Mouse (Mus musculus) embryo, embryonic 11 days (tissue): ENCODE results near the gene Ccdc121.
"Not testable (repeated sequence)": the region's sequence is repeated elsewhere in the genome, so short reads cannot be mapped to it uniquely, and the experiment has no call there.

Source experiments
- DNase-seq: peaks from one replicate; pipeline ENCODE4 v3.0.0-alpha.2; 2015

The Ccdc121 gene

DNA sequence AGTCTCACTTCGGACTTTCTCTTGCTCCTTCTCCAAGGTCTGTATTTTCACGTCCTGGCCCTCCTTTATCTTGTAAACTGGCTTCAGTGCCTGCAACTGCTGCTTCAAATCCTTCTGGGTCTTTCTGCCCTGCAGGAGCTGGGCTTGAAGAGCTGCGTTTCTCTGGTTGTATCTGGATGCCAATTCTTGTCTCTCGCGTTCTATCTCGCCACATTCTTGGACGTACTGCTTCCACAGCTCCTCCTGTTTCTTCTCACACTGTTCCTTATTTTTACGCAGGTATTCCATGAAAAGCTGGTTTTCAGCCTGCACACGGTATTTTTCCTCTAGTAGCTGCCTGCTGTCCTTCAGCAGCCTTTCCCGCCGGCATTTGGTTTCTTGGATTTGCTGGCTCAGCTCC lies 396 bp downstream of the Ccdc121 start:
- not testable (repeated sequence) for DNase-seq

DNA sequence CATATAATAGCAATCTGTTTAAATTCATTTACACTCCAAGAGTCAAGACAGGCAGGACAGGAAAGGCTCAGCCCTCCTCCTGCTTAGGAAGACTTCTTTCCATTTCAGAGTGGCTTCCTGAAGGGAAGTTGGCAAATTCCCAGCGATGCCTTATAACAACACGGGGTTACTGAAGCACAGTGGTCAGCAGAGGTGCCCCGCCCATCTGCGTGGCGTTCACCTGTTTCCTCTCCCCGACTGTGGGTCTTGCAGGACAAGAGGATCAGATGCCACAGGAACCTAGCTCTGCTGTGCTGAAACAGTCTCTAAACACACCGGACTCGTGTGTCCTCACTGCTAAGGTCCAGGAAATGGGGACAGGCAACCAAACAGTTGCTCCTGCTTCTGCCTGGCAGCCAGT lies 5.9 kb downstream of the Ccdc121 start:
- DNase-seq = no peak

DNA sequence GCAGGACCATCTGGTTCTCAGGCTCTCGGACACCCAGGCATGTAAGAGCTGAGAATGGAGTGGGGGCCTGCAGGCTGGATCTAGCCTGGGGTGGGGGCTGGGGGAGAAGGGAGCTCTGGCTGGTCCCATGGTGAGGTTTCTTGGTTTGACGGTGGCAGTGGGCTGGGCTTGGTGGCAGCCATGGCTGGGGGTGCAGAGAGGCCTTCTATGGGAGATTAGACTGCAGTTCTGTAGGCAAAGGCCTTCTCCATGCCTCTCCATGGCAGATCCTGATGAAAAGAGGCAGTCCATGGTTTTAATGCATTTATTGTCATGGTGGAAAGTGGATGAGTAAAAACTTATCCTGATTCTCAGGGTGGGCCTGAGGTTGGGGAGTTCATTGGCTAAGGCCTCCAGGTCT lies 7.8 kb downstream of the Ccdc121 start:
- DNase-seq = no peak

DNA sequence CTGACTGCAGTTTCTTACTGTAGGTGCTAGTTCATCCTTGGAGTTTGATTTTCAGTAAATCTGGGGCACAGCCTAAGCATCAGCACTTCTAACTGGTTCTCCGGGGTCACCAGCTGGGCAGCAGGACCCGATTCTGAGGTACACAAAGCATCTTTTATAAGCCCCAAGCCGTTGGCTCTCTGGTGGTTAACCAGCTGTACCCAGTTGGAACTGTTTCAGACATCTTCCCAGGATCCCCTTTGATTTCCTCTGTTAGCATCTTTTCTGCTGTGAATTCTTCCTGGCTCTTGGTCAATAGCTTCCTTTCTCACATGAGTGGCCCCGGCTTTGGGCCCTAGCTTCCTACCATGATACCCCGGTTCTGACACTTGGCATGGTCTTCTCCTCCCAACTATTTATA lies 26.6 kb downstream of the Ccdc121 start:
- DNase-seq = no peak

DNA sequence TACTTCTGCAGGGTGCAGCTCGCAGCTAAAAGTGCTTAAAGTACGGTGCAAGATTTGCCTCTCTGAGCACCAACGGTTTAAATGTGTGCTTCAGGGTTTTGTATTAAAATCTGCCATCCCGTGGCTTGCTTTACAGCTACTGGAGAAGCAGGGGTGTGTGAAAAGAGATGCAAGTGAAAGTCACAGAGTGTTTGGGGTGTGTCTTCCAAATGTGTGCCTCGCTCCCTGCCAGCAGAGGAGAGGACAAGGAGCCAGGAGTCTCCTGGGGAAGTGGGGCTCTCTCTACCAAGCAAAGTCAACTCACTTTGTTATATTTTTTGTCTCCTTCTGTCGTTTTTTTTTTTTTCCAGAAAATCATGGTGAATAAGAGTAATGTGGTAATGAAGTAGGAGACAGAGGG lies 34.7 kb downstream of the Ccdc121 start:
- DNase-seq = no peak

DNA sequence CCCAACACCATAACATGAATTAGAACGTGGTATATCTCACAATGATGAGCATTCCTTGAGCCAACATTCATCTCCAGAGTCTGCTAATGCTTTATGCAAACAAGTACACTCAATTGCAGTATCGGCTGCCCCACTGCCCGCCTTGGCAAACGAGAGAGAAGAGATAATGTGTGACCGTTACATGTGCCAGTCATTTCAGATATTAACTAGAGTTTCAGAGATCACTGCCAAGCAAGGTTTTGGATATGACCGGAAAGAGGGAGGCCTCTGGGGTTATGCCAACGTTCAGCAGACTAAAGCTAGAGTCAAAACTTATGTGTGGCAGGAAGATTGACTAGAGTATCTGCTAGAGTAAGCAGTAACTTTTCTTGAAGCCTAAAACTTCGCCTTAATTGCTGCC lies 35.1 kb downstream of the Ccdc121 start:
- DNase-seq = no peak

DNA sequence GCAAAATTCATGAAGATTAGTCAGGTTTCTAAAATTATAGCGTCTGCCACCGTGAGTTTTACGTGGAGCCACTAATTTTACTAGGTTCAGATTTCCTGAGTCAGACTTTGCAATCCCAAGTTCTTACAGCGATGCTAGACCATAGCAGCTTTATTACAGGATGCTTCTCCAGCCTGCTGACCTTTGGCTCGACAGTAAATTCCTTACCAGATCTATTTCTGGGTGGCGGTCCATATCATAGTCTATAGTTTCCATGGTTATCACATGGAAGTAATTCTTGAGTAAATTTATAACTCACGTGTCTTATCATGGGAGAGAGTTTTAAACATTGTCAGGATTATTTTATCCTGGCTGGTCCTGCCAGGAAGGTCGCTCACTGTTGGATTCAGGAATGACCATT lies 41.8 kb downstream of the Ccdc121 start:
- no peak for DNase-seq

DNA sequence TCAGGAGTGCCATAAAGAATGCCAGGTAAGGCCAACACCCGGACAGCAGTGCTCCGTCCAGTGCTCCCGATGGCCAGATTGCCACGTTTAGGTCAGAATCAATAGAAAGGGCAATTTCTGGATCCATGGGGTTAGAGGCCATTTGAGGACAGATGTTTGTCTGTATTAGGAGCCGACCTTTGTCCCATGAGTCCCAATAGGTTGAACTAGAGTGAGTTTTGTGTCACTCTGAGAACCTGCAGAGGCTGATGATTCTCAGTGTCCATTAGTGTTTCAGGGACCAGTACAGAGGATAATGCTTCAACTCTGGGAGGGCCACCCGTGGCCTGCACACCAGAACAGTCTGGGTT lies 44.0 kb downstream of the Ccdc121 start:
- DNase-seq = no peak

DNA sequence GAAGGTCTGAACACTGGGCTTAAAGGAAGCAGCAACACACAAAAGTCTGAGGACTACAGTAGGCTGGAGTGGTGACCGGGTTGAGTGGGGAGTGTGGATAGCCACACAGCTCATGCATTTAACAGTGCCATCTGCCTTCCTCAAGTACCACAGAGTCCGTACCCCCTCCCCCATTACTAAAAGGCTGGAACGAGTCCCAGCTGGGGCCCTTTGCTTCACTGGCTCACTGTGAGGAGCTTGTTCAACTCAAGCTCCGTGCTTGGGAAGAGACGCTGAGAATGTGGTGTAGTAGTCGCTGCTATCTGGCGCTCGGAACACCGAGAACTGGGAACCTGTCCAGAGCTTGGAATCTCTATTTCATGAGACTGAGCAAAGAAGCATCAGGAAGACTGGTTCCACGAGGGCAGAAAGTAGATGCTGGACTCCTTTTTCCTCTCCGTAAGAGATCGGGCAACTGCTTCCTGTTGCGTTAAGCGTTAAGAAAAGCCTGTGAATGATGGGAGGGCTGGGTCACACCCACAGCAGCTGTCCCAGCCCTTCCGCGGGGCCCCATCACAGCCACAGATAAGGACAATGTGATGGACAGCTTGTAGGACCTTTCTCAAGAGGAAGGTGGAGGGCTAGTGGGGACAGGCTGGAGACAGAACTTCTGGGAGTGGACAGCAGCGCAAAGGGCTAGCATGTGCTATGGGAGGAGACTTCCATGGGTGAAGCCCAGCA lies 44.5 kb downstream of the Ccdc121 start:
- DNase-seq = no peak

DNA sequence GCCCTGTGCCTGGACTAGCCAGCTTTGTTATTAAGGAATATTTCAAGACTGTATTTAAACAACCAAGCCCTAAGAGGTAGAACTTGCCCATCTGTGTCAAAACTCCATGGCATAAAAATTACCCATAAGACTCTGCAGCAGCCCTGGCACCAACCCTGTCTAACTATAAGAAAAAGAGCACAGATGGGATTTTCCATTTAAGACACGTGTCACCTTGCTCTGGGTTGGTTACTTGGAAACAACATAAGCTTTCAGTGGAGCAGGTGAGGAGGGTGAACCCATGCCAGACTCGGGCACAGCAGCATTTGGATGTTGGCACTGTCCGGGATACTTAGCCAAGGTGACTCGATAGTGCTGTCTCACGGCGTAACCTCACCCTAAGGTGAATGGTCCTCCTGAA lies 45.2 kb downstream of the Ccdc121 start:
- no peak for DNase-seq

DNA sequence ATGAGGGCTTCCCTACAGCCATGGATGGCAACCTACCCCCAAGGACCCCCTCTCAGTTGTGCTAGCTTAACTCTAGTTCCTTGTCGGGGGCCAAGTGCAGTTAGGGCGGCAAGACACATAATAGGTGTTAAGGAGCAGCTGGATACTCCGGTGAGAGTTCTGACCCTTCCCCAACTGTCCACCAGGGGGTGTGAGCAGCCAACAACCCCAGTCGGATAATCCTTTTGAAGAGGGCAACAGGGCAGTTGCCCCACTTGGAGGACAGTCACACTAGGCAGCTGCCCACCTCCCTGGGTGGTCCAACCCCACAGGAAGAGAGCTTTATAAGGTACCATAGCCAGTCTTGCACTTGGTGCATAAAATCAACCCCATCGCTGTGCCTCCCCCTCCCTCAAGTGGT lies 46.2 kb downstream of the Ccdc121 start:
- peak; percentile 14 for DNase-seq

DNA sequence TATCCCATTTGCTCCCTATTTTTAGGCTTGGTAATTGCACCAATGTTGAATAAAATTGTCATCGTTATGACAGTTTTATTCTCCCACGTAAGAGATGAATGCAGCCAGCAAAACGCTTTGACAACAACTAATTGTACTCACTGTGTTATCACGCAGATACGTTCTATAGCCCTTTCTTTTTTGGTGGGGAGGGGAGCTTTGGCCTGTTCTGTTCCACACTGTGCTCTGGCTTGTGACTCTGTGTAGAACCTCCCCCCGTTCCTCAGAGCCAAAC lies 48.4 kb downstream of the Ccdc121 start:
- DNase-seq = no peak

DNA sequence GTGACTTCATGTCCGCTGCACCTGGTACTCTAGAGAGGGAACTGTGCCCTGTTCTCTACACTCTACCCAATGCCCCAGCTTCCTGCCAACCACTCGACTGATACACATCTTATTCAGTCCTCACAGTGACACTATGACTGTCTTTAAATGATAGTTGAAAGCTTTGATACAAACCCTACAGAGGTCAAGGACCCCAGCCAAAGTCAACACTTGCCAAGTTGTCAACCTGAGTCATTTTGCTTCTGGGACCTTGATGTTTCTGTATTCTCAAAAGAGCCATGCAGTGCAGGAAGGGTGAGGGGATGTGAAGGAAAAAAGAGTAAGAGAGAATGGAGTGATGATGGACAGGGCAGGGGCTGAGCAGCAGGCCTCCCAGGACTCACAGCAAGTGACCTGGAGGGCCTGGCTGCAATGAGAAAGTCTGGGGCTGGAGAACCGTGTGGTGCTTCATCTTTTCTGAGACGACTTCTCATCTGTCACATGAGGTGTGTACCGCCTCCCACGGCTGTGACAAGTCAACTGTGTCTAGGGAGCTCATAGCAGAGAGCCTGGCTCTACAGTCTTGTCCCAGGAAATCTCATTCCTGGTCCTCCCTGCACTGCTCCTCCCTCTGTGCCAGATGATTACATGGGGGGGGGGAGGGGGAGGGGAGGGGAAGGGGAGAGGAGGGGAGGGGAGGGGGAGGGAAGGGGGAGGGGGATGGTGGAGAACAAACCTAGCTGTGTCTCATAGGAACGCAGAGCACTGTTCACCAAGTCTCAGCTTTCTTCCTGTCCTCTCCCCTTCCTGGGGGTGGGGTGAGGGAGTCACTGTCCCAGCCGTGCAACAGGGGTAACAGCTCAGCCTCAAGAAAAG lies 49.0 kb downstream of the Ccdc121 start:
- DNase-seq = no peak

DNA sequence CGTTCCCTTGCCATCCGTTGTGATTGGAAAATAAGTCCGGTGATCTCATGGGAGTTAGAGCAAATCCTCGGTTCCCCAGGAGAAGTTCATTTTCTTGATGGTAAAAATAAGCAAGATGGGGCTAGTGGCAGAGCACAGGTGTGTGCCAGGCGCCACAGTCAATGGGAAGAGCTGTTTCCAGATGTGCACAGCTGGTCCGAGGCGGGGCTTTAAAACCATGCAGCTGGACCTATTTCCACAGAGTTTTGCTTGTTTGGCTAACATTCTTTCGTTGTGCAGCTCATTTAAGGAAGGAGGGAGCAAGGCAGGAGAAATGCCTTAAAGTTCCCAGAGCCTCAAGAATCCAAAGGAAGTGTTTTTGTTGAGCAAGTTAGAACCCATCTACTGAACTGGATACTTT lies 49.8 kb downstream of the Ccdc121 start:
- DNase-seq = no peak

DNA sequence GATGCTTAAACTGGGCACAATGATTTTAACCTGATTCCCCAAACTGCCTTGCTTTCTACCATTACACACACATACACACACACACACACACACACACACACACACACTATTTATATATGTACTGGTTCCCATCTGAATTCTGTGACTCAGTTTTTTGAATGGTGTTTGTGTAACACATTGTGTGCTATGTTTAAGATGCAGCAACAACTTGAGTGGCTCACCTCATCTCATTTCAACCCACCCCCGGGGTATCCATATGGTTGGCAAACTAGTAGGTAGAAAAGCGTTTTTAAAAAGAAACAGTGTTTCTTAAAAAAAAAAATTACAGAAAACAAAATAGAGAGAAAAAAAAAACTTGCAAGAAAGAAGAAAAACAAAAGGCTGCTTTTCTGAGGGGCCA lies 51.0 kb downstream of the Ccdc121 start:
- no peak for DNase-seq
